Mouse (Mus musculus) G1E (cell line): Measurements from ENCODE around the gene Naif1.

Experiments
- CTCF ChIP-seq: IDR thresholded peaks from 2 replicates; pipeline ENCODE4 v1.5.1; 2012; ENCODE audit warnings: low read depth, low read length, inconsistent platforms, mixed read lengths
- GATA1 ChIP-seq: IDR thresholded peaks from 2 replicates; pipeline ENCODE4 v1.6.1; 2012; ENCODE audit warnings: borderline replicate concordance, low read length, inconsistent platforms, mixed read lengths
- TAL1 ChIP-seq: conservative IDR thresholded peaks from 2 replicates; pipeline ENCODE4 v1.6.1; 2012; ENCODE audit warnings: low read depth, low read length, inconsistent platforms, mixed read lengths

- TF ChIP-seq CTCF = no peak
- TF ChIP-seq GATA1 = no peak
- no peak for TF ChIP-seq TAL1
Measured at GRCm38 (mm10) chr2:32440632-32441031, 9.6 kb upstream of the Naif1 start.
